Mouse (Mus musculus): ENCODE measurements around the gene Slc30a10. TPM values are rescaled to one million over a fixed set of nuclear protein-coding genes. Genes with fewer than 3 reads are reported as not detected.

Slc30a10 gene
- not detected for polyA plus RNA-seq (2014; fragmentation: Illumina TruSeq; extraction: RNeasy Lipid Tissue Mini Kit (QIAGEN cat#74804); ENCODE audit: insufficient read depth, low read depth, low replicate concordance)

DNA sequence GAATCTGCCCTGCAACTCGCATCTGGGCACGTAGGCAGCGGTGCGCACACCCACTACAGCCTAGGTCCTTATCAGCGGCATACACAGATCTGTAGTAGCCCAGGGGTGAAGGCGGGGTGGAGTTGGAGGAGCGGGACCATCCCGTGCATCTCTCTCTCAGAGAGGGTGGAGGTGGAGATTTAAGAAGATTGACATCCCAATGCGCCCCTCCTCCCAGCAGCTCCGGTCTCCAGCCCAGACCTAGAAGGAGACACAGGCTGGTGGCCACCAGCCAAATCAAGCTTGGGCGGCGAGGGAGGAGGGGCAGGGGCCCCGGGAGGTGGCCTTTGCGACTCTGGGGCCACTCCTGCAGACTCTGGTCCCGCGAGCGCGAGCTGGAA lies at the start of gene Slc30a10:
Slc30a10 (plus strand) TSS at position 274 of the 380 bp plus-strand sequence.

Other genes with a start within 250 kb of the Slc30a10 start
- gene Iars2, start 125.5 kb upstream of the Slc30a10 start, polyA plus RNA-seq (2014; fragmentation: Illumina TruSeq; extraction: RNeasy Lipid Tissue Mini Kit (QIAGEN cat#74804); ENCODE audit: insufficient read depth, low read depth, low replicate concordance) = 14.3 TPM
- 25.1 TPM for gene Bpnt1, start 122.7 kb upstream of the Slc30a10 start, polyA plus RNA-seq (2014; fragmentation: Illumina TruSeq; extraction: RNeasy Lipid Tissue Mini Kit (QIAGEN cat#74804); ENCODE audit: insufficient read depth, low read depth, low replicate concordance)
- 17.9 TPM for gene Eprs, start 91.8 kb upstream of the Slc30a10 start, polyA plus RNA-seq (2014; fragmentation: Illumina TruSeq; extraction: RNeasy Lipid Tissue Mini Kit (QIAGEN cat#74804); ENCODE audit: insufficient read depth, low read depth, low replicate concordance)